Mouse (Mus musculus) adrenal gland, postnatal 14 days (tissue): ENCODE measurements at regions not wholly inside any gene's neighbourhood (a gene's known extent, or its start where the extent isn't known, plus 50 kb on each side); places are given as distances from the start of the nearest gene placed in this dataset.

Source experiments
- DNase-seq: peaks from one replicate; pipeline ENCODE4 v3.0.0; 2021; ENCODE audit warnings: mixed read lengths

GRCm38 (mm10) chr6:41121641-41122040 lies 86.3 kb upstream of the 2210010C04Rik start:
- DNase-seq: no peak

DNA sequence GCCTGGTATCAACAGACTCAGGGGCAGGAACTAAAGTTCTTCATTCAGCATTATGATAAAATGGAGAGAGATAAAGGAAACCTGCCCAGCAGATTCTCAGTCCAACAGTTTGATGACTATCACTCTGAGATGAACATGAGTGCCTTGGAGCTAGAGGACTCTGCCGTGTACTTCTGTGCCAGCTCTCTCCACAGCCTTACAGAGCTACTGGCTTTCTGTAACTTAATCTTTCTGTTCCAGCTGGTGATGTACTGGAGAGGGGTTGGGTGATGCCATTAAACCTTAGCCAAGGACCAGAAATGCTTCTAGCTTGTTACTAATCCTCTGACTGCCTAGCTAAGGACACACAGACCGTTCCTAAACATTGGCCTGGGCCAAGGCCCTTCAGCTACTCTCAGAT lies 83.9 kb upstream of the 2210010C04Rik start:
- no peak for DNase-seq

- DNase-seq: peak; percentile 80
Observed at GRCm38 (mm10) chr6:41118201-41118976, 83.1 kb upstream of the 2210010C04Rik start.

DNA sequence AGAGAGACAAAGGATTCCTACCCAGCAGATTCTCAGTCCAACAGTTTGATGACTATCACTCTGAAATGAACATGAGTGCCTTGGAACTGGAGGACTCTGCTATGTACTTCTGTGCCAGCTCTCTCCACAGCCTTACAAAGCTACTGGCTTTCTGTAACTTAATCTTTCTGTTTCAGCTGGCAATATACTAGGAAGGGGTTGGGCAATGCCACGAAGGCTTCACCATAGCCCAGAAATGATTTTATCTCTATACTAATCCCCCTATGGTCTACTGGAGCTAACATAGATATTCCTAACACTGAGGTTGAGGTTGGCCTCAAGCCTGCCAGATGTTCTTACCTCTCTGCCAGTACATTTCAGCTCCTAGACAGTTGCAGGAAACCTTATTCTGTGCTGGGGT lies 78.6 kb upstream of the 2210010C04Rik start:
- DNase-seq: no peak

GRCm38 (mm10) chr6:41112861-41113610 lies 77.7 kb upstream of the 2210010C04Rik start:
- peak; percentile 70 for DNase-seq

- no peak for DNase-seq
Observed at GRCm38 (mm10) chr6:41111829-41112228, 76.5 kb upstream of the 2210010C04Rik start.

GRCm38 (mm10) chr6:41108897-41109296 lies 73.6 kb upstream of the 2210010C04Rik start:
- no peak for DNase-seq

GRCm38 (mm10) chr6:41103689-41104400 lies 68.5 kb upstream of the 2210010C04Rik start:
- no peak for DNase-seq

DNA sequence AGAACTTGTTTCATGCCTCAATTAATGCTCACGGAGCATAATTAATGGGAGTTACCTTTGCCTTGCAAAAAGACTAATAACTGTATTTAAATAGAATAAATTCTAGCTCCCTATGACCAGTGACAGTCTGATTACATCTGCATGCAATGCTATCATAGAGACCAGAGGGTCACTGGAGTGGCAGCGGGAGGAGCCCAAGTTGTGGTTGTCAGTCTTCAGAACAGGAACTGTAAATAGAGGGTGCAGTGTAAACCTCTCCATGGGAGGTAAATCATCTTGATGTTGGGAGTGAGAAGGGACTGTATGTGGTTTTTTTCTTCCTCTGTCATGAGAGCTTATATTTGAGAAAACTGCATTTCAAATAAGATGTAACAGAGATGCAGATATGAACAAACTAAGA lies 66.7 kb upstream of the 2210010C04Rik start:
- DNase-seq: no peak

DNA sequence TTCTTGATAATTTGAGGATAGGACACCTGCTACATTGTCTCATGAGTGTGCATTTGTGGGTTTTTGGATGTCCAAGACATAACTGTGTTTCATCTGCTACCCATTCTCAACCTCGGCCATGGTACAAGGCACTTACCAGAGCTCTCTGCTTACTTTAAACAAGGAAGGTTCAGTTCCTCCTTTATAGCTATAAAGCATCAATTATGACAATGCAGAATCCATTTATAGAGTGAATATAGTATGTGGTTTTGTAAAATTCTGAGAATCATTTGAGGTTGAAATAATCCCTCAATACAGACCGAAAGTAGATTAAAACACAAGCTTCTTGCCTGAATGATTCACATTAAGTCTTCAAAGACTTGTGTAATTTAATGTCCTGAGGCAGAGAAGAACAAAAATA lies 64.9 kb upstream of the 2210010C04Rik start:
- DNase-seq: no peak

- DNase-seq: no peak
Observed at GRCm38 (mm10) chr6:41091177-41091829, 56.0 kb upstream of the 2210010C04Rik start.
